28 mouse cellular contexts compared by ENCODE assay signal in genomic region chr11:96501042-96501441, GRCm38 (mm10). TPM values are rescaled to one million over a fixed set of nuclear protein-coding genes. Genes with fewer than 3 reads are reported as not detected.
DNase-seq lines count a peak whose midpoint lies in the region; ATAC-seq lines count a peak whose summit lies in the region.
"Had no signal": no experiment of that assay in that cellular context is flagged by ENCODE, and none has a peak within 500 bp of the region (broad histone marks: within the 10 kb centered on the region; RNA-seq: fewer than 3 reads in every experiment).

No protein-coding gene starts in this region.

- H3K4me1 ChIP-seq in forebrain, embryonic 13.5 days: peaks cover 30% of the 10 kb centered on the region
- H3K4me1 ChIP-seq in forebrain, embryonic 10.5 days: peaks cover 58% of the 10 kb centered on the region
- peaks cover 11% of the 10 kb centered on the region for H3K4me1 ChIP-seq in hindbrain, embryonic 10.5 days (replicated peaks)
- H3K4me1 ChIP-seq: embryonic facial prominence, embryonic 13.5 days; liver, embryonic 12.5 days had no signal

- H3K27ac ChIP-seq in forebrain, embryonic 13.5 days: no peak overlapping the region; the same call in 1 of the 2 replicates
- H3K27ac ChIP-seq in forebrain, embryonic 10.5 days: no peak overlapping the region
- no peak overlapping the region for H3K27ac ChIP-seq in hindbrain, embryonic 10.5 days
- H3K27ac ChIP-seq: embryonic facial prominence, embryonic 13.5 days; hindbrain, postnatal 0 days; liver, embryonic 12.5 days; midbrain, embryonic 12.5 days had no signal

- H3K27me3 ChIP-seq in forebrain, embryonic 13.5 days: peaks cover 2% of the 10 kb centered on the region; the same call in 1 of the 2 replicates
- peaks cover 19% of the 10 kb centered on the region for H3K27me3 ChIP-seq in forebrain, embryonic 10.5 days (ENCODE audit: poor library complexity, severe bottlenecking)
- H3K27me3 ChIP-seq in hindbrain, embryonic 10.5 days (ENCODE audit: insufficient read depth, poor library complexity, severe bottlenecking): 0 out of 2 replicates have a peak, but pooled peaks cover 12% of the 10 kb centered on the region

- no peaks in the 10 kb centered on the region for H3K36me3 ChIP-seq in forebrain, embryonic 13.5 days (ENCODE audit: poor library complexity, severe bottlenecking)
- H3K36me3 ChIP-seq in forebrain, embryonic 10.5 days (replicated peaks): no peaks in the 10 kb centered on the region
- no peaks in the 10 kb centered on the region for H3K36me3 ChIP-seq in hindbrain, embryonic 10.5 days
- H3K36me3 ChIP-seq: embryonic facial prominence, embryonic 13.5 days; liver, embryonic 12.5 days; midbrain, embryonic 12.5 days had no signal

- H3K4me3 ChIP-seq in forebrain, embryonic 13.5 days: no peak overlapping the region
- H3K4me3 ChIP-seq in forebrain, embryonic 10.5 days: no peak overlapping the region
- H3K4me3 ChIP-seq in hindbrain, embryonic 10.5 days: no peak overlapping the region
- H3K4me3 ChIP-seq: embryonic facial prominence, embryonic 13.5 days; liver, embryonic 12.5 days; midbrain, embryonic 12.5 days had no signal

- 54% methylated on average over 6 of the region's 6 CpGs for WGBS in forebrain, embryonic 13.5 days
- 75% methylated on average over 6 of the region's 6 CpGs for WGBS in forebrain, embryonic 10.5 days
- 75% methylated on average over 6 of the region's 6 CpGs for WGBS in hindbrain, embryonic 10.5 days

- H3K9ac ChIP-seq in forebrain, embryonic 13.5 days: no peak overlapping the region
- H3K9ac ChIP-seq: embryonic facial prominence, embryonic 13.5 days; liver, embryonic 12.5 days; liver, postnatal 0 days; midbrain, embryonic 12.5 days had no signal

- ATAC-seq in forebrain, embryonic 13.5 days: peak; percentile 30; the same call in 1 of the 2 replicates
- ATAC-seq: hindbrain, postnatal 0 days; intestine, embryonic 16.5 days; liver, embryonic 12.5 days; liver, postnatal 0 days had no signal

- H3K9me3 ChIP-seq in forebrain, embryonic 13.5 days (replicated peaks): no peaks in the 10 kb centered on the region
- H3K9me3 ChIP-seq in forebrain, embryonic 10.5 days: no peaks in the 10 kb centered on the region
- H3K9me3 ChIP-seq in hindbrain, embryonic 10.5 days: no peaks in the 10 kb centered on the region
- H3K9me3 ChIP-seq: embryonic facial prominence, embryonic 13.5 days; liver, embryonic 12.5 days; midbrain, embryonic 12.5 days had no signal

- no peak for DNase-seq in forebrain, embryonic 10.5 days (ENCODE audit: extremely low spot score, low spot score)
- peak; percentile 43 to 72 for DNase-seq in layer of hippocampus, adult 18-20 months (ENCODE audit: low spot score in 2 of 2)
- DNase-seq in layer of hippocampus, postnatal 10 days (ENCODE audit: low spot score in 2 of 2): no peak
- DNase-seq in brain, embryonic 18.5 days (ENCODE audit: low read depth, low spot score): peak; percentile 42
- DNase-seq in layer of hippocampus, adult 9-10 months (ENCODE audit: low spot score): peak; percentile 29
- no peak for DNase-seq in hindbrain, embryonic 10.5 days (ENCODE audit: low spot score)
- DNase-seq in spleen, adult 12 weeks (ENCODE audit: low spot score): no peak
- DNase-seq: adrenal gland, adult 8-10 months; cerebellum, adult 11-12 months; cerebellum, adult 9-11 months; embryo, embryonic 11 days; gastrocnemius, postnatal 10 days; heart, postnatal 14 days; kidney, adult 9 months; kidney, postnatal 10 days; left cerebral cortex, postnatal 4 days; liver, postnatal 0 days; lung, postnatal 36 days; retina, postnatal 1 day; thymus, adult 18-20 months; thymus, postnatal 25 days had no signal

- no peak overlapping the region for H3K4me2 ChIP-seq in forebrain, embryonic 13.5 days
- H3K4me2 ChIP-seq: embryonic facial prominence, embryonic 13.5 days; liver, embryonic 12.5 days; midbrain, embryonic 12.5 days had no signal

RNA-seq across cellular contexts. Expression of gene Skap1, which starts 36.6 kb away (rescaled TPM):
- polyA plus RNA-seq in forebrain, embryonic 13.5 days (2015; fragmentation: Nextera tagmentation; extraction: Ambion mirVana): 2.5 and 4.0 TPM in 2 replicates
- polyA plus RNA-seq in forebrain, embryonic 10.5 days (2016; fragmentation: Nextera tagmentation; extraction: Ambion mirVana): 1.7 and 2.2 TPM in 2 replicates
- 1 to 10 TPM; 1.1 to 1.3 TPM for total RNA-seq in layer of hippocampus, adult 18-20 months (2021)
- total RNA-seq in layer of hippocampus, postnatal 10 days (2021): 1 to 10 TPM; 1.4 to 2.0 TPM
- polyA plus RNA-seq in hindbrain, embryonic 10.5 days (2016; fragmentation: Nextera tagmentation; extraction: Ambion mirVana): 0.61 and 1.3 TPM in 2 replicates
- total RNA-seq: CH12.LX had no signal

Comparison
In these comparisons a context has a peak if more than half of its experiments do, and no peak if none do; other contexts are left out.
1. DNase-seq: peak in layer of hippocampus, adult 18-20 months (2 of 2), brain, embryonic 18.5 days (single experiment) and layer of hippocampus, adult 9-10 months (single experiment); none in forebrain, embryonic 10.5 days (single experiment), layer of hippocampus, postnatal 10 days (0 of 2), hindbrain, embryonic 10.5 days (single experiment) and spleen, adult 12 weeks (single experiment).